Mouse (Mus musculus): ENCODE results near the gene Clip4. TPM values are rescaled to one million over a fixed set of nuclear protein-coding genes. Genes with fewer than 3 reads are reported as not detected.
"Not testable (repeated sequence)": the region's sequence is repeated elsewhere in the genome, so short reads cannot be mapped to it uniquely, and the experiment has no call there.

Gene Clip4
- total RNA-seq (2014; rRNA removed) (10.1 and 12.5 TPM in 2 replicates), polyA plus RNA-seq (2015; fragmentation: Nextera tagmentation; extraction: Ambion mirVana) (15.8 and 18.9 TPM in 2 replicates)

GRCm38 (mm10) chr17:71768173-71768572 is at the start of gene Clip4:
Gene Clip4, plus strand, starts transcription at chr17:71768473.
- not testable (repeated sequence) for H3K9me3 ChIP-seq (ENCODE audit: low read length); H3K27ac ChIP-seq; ATAC-seq; H3K9ac ChIP-seq (replicated peaks; ENCODE audit: low read length); H3K36me3 ChIP-seq (ENCODE audit: insufficient read depth, low read length); H3K27me3 ChIP-seq (ENCODE audit: insufficient read depth, low read length); H3K4me3 ChIP-seq (ENCODE audit: low read length); H3K4me2 ChIP-seq (ENCODE audit: low read depth, low read length); H3K4me1 ChIP-seq (ENCODE audit: insufficient read depth, low read length); DNase-seq (ENCODE audit: low spot score)
- WGBS, result 90% methylated on average over 1 of the region's 1 CpGs

- no peak for TF ChIP-seq CTCF (IDR thresholded peaks at IDR 0.05; ENCODE audit: low read depth)
- H3K9me3 ChIP-seq (ENCODE audit: low read length), result no peaks in the 10 kb centered on the region
- ATAC-seq, result peak; percentile 29; the same call in 1 of the 2 replicates
- H3K4me3 ChIP-seq (ENCODE audit: low read length), result no peak overlapping the region
- H3K36me3 ChIP-seq (ENCODE audit: insufficient read depth, low read length), result no peaks in the 10 kb centered on the region
- H3K27me3 ChIP-seq (ENCODE audit: insufficient read depth, low read length), result no peaks in the 10 kb centered on the region
- H3K4me1 ChIP-seq (ENCODE audit: insufficient read depth, low read length), result peaks cover 7% of the 10 kb centered on the region; the same call in 1 of the 2 replicates
- DNase-seq (ENCODE audit: low spot score), result peak; percentile 56
- no peak overlapping the region for H3K27ac ChIP-seq
- no peak overlapping the region for H3K9ac ChIP-seq (replicated peaks; ENCODE audit: low read length)
- H3K4me2 ChIP-seq (ENCODE audit: low read depth, low read length), result no peak overlapping the region
These were observed 47.8 kb upstream of the Clip4 start for GRCm38 (mm10) chr17:71720434-71720833.

- Histone ChIP-seq H3K4me1 (ENCODE audit: insufficient read depth, low read length) (peaks cover 7% of the 10 kb centered on the region; the same call in 1 of the 2 replicates), H3K9ac (replicated peaks; ENCODE audit: low read length) (no peak overlapping the region), H3K9me3 (ENCODE audit: low read length) (no peaks in the 10 kb centered on the region), H3K4me3 (ENCODE audit: low read length) (no peak overlapping the region), H3K4me2 (ENCODE audit: low read depth, low read length) (no peak overlapping the region), H3K36me3 (ENCODE audit: insufficient read depth, low read length) (no peaks in the 10 kb centered on the region), H3K27ac (no peak overlapping the region), H3K27me3 (ENCODE audit: insufficient read depth, low read length) (no peaks in the 10 kb centered on the region)
- TF ChIP-seq CTCF (IDR thresholded peaks at IDR 0.05; ENCODE audit: low read depth), result no peak
- ATAC-seq (no peak), DNase-seq (ENCODE audit: low spot score) (no peak)
- 84% methylated on average over 3 of the region's 3 CpGs for WGBS
These were observed 47.3 kb upstream of the Clip4 start for GRCm38 (mm10) chr17:71721019-71721418.

GRCm38 (mm10) chr17:71730655-71731054 is 37.6 kb upstream of the Clip4 start:
- DNase-seq (ENCODE audit: low spot score), result no peak

GRCm38 (mm10) chr17:71736442-71736841 is 31.8 kb upstream of the Clip4 start:
- Histone ChIP-seq H3K36me3 (ENCODE audit: insufficient read depth, low read length) (no peaks in the 10 kb centered on the region), H3K9ac (replicated peaks; ENCODE audit: low read length) (no peak overlapping the region), H3K27ac (no peak overlapping the region), H3K4me2 (ENCODE audit: low read depth, low read length) (no peak overlapping the region), H3K4me3 (ENCODE audit: low read length) (no peak overlapping the region), H3K27me3 (ENCODE audit: insufficient read depth, low read length) (no peaks in the 10 kb centered on the region), H3K9me3 (ENCODE audit: low read length) (no peaks in the 10 kb centered on the region), H3K4me1 (ENCODE audit: insufficient read depth, low read length) (0 out of 2 replicates have a peak, but pooled peaks cover 2% of the 10 kb centered on the region)
- 53% methylated on average over 3 of the region's 3 CpGs for WGBS
- no peak for TF ChIP-seq CTCF (IDR thresholded peaks at IDR 0.05; ENCODE audit: low read depth)
- DNase-seq (ENCODE audit: low spot score) (no peak), ATAC-seq (no peak)

More at GRCm38 (mm10) chr17:71730655-71731054, 37.6 kb upstream of the Clip4 start:
- Histone ChIP-seq H3K27ac (no peak overlapping the region), H3K4me3 (ENCODE audit: low read length) (no peak overlapping the region), H3K9ac (replicated peaks; ENCODE audit: low read length) (no peak overlapping the region), H3K36me3 (ENCODE audit: insufficient read depth, low read length) (no peaks in the 10 kb centered on the region), H3K4me2 (ENCODE audit: low read depth, low read length) (no peak overlapping the region), H3K27me3 (ENCODE audit: insufficient read depth, low read length) (no peaks in the 10 kb centered on the region), H3K9me3 (ENCODE audit: low read length) (no peaks in the 10 kb centered on the region), H3K4me1 (ENCODE audit: insufficient read depth, low read length) (no peaks in the 10 kb centered on the region)
- WGBS, result 67% methylated on average over 2 of the region's 2 CpGs
- no peak for TF ChIP-seq CTCF (IDR thresholded peaks at IDR 0.05; ENCODE audit: low read depth)
- ATAC-seq, result peak; percentile 38; the same call in 1 of the 2 replicates

GRCm38 (mm10) chr17:71742156-71742555 is 26.1 kb upstream of the Clip4 start:
- Histone ChIP-seq H3K27me3 (ENCODE audit: insufficient read depth, low read length) (no peaks in the 10 kb centered on the region), H3K9ac (replicated peaks; ENCODE audit: low read length) (no peak overlapping the region), H3K4me1 (ENCODE audit: insufficient read depth, low read length) (peaks cover 13% of the 10 kb centered on the region; the same call in 1 of the 2 replicates), H3K4me2 (ENCODE audit: low read depth, low read length) (no peak overlapping the region), H3K9me3 (ENCODE audit: low read length) (no peaks in the 10 kb centered on the region), H3K36me3 (ENCODE audit: insufficient read depth, low read length) (no peaks in the 10 kb centered on the region), H3K4me3 (ENCODE audit: low read length) (no peak overlapping the region), H3K27ac (no peak overlapping the region)
- WGBS, result 87% methylated on average over 3 of the region's 3 CpGs
- no peak for TF ChIP-seq CTCF (IDR thresholded peaks at IDR 0.05; ENCODE audit: low read depth)
- no peak for ATAC-seq
- no peak for DNase-seq (ENCODE audit: low spot score)

- H3K9me3 ChIP-seq (ENCODE audit: low read length), result no peaks in the 10 kb centered on the region
- no peak overlapping the region for H3K4me2 ChIP-seq (ENCODE audit: low read depth, low read length)
- H3K36me3 ChIP-seq (ENCODE audit: insufficient read depth, low read length), result no peaks in the 10 kb centered on the region
- H3K4me3 ChIP-seq (ENCODE audit: low read length), result no peak overlapping the region
- H3K4me1 ChIP-seq (ENCODE audit: insufficient read depth, low read length), result peaks cover 13% of the 10 kb centered on the region; the same call in 1 of the 2 replicates
- no peaks in the 10 kb centered on the region for H3K27me3 ChIP-seq (ENCODE audit: insufficient read depth, low read length)
- TF ChIP-seq CTCF (IDR thresholded peaks at IDR 0.05; ENCODE audit: low read depth), result no peak
- peak; percentile 43 for DNase-seq (ENCODE audit: low spot score)
- no peak for ATAC-seq
- no peak overlapping the region for H3K27ac ChIP-seq
- 19% methylated on average over 5 of the region's 5 CpGs for WGBS
- H3K9ac ChIP-seq (replicated peaks; ENCODE audit: low read length), result no peak overlapping the region
These were observed 25.3 kb upstream of the Clip4 start for GRCm38 (mm10) chr17:71742935-71743334.

Data from hindbrain, postnatal 0 days (tissue).